Mouse (Mus musculus) liver, embryonic 12.5 days (tissue): ENCODE data around the gene Kbtbd2. TPM values are rescaled to one million over a fixed set of nuclear protein-coding genes. Genes with fewer than 3 reads are reported as not detected.

Source experiments
- ATAC-seq: fragments of 200-750 bp; cut with Nextera tagmentation; 2 replicates; pipeline ENCODE4 v1.8.0; 2017; ENCODE audit warnings: moderate number of reproducible peaks, mild to moderate bottlenecking, moderate library complexity
- H3K27ac ChIP-seq: fragments of 300-500 bp; sonication (generic); 2 replicates; pipeline ENCODE4 v1.5.1; 2016; ENCODE audit warnings: mild to moderate bottlenecking
- H3K27me3 ChIP-seq: fragments of 300-500 bp; sonication (generic); replicated peaks from 2 replicates; pipeline ENCODE4 v1.6.1; 2016; ENCODE audit warnings: mild to moderate bottlenecking, moderate library complexity
- H3K36me3 ChIP-seq: fragments of 300-500 bp; sonication (generic); 2 replicates; pipeline ENCODE4 v1.6.1; 2016; ENCODE audit warnings: mild to moderate bottlenecking, moderate library complexity
- H3K4me1 ChIP-seq: fragments of 300-500 bp; sonication (generic); 2 replicates; pipeline ENCODE4 v1.6.1; 2016
- H3K4me2 ChIP-seq: fragments of 300-500 bp; sonication (generic); 2 replicates; pipeline ENCODE4 v1.6.1; 2016; ENCODE audit warnings: mild to moderate bottlenecking, moderate library complexity
- H3K4me3 ChIP-seq: fragments of 300-500 bp; sonication (generic); 2 replicates; pipeline ENCODE4 v1.5.1; 2016; ENCODE audit warnings: mild to moderate bottlenecking, moderate library complexity
- H3K9ac ChIP-seq: fragments of 300-500 bp; sonication (generic); 2 replicates; pipeline ENCODE4 v1.6.1; 2016; ENCODE audit warnings: mild to moderate bottlenecking, moderate library complexity
- H3K9me3 ChIP-seq: fragments of 300-500 bp; sonication (generic); replicated peaks from 2 replicates; pipeline ENCODE4 v1.6.1; 2016; ENCODE audit warnings: mild to moderate bottlenecking, moderate library complexity
- WGBS: fragments of 180-500 bp; shearing (Covaris S2); methylation state at CpG from one replicate; pipeline ENCODE4 v1.1.7; 2016; ENCODE audit not compliant: insufficient replicate concordance; 5-methylcytosine and 5-hydroxymethylcytosine counted together
- polyA plus RNA-seq: library from polyadenylated mRNA; unstranded; fragments of >200 nt; fragmentation: Nextera tagmentation; extraction: Ambion mirVana; gene quantifications from 2 replicates; pipeline ENCODE4 v1.2.1, GENCODE M21; 2016

The Kbtbd2 gene
- 23.9 and 25.3 TPM in 2 replicates for polyA plus RNA-seq

- Histone ChIP-seq H3K27me3 (no peaks in the 10 kb centered on the region), H3K27ac (peak within 1 kb of the TSS; percentile 100), H3K4me1 (peaks cover 37% of the 10 kb centered on the region), H3K9me3 (no peaks in the 10 kb centered on the region), H3K4me3 (peak within 1 kb of the TSS; percentile 92), H3K4me2 (peak within 1 kb of the TSS; percentile 80), H3K9ac (peak within 1 kb of the TSS; percentile 97), H3K36me3 (0 out of 2 replicates have a peak, but pooled peaks cover 5% of the 10 kb centered on the region)
- under 1% methylated on average over 94 of the region's 98 CpGs for WGBS
- ATAC-seq: peak; percentile 93
Observed at GRCm38 (mm10) chr6:56797311-56798151, at the start of gene Kbtbd2. TSS of gene Kbtbd2 (minus strand) at chr6:56797813.

DNA sequence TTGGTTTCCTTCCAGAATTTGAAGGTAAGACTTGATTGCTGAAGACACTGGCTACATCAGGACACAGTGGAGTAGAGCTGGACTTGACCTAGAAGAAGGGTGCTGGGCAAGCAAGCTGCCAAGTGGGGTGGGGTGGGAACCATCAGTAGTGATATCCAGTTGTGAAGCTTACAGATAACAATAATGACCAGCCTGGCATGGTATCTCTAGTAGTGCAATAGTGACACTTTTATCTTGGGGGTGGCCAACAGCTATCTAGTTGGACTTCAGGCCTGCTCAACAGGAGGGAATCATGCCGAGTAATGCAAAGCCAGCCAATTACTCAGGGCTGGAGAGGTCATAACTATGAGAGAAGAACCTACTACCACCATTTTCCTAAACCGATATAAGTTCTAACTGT lies 46.8 kb upstream of the Kbtbd2 start:
- no peak overlapping the region for H3K4me3 ChIP-seq
- WGBS: 53% methylated on average over 2 of the region's 2 CpGs
- 0 out of 2 replicates have a peak overlapping the region, but pooled peaks have one; percentile 31 for H3K27ac ChIP-seq
- H3K36me3 ChIP-seq: no peaks in the 10 kb centered on the region
- peaks cover 34% of the 10 kb centered on the region for H3K4me1 ChIP-seq
- ATAC-seq: peak; percentile 92
- H3K9me3 ChIP-seq: no peaks in the 10 kb centered on the region
- H3K27me3 ChIP-seq: no peaks in the 10 kb centered on the region
- H3K9ac ChIP-seq: 0 out of 2 replicates have a peak overlapping the region, but pooled peaks have one; percentile 12
- H3K4me2 ChIP-seq: peak overlapping the region; percentile 19

GRCm38 (mm10) chr6:56843229-56843628 lies 45.6 kb upstream of the Kbtbd2 start:
- H3K4me3 ChIP-seq: no peak overlapping the region
- no peak overlapping the region for H3K4me2 ChIP-seq
- no peaks in the 10 kb centered on the region for H3K9me3 ChIP-seq
- H3K9ac ChIP-seq: no peak overlapping the region
- H3K27me3 ChIP-seq: no peaks in the 10 kb centered on the region
- ATAC-seq: no peak
- WGBS: 88% methylated on average over 3 of the region's 3 CpGs
- H3K4me1 ChIP-seq: peaks cover 42% of the 10 kb centered on the region
- no peak overlapping the region for H3K27ac ChIP-seq
- H3K36me3 ChIP-seq: no peaks in the 10 kb centered on the region

GRCm38 (mm10) chr6:56837621-56838020 lies 40.0 kb upstream of the Kbtbd2 start:
- no peaks in the 10 kb centered on the region for H3K27me3 ChIP-seq
- no peak overlapping the region for H3K27ac ChIP-seq
- no peak overlapping the region for H3K4me2 ChIP-seq
- no peak overlapping the region for H3K9ac ChIP-seq
- peaks cover 25% of the 10 kb centered on the region for H3K4me1 ChIP-seq
- ATAC-seq: no peak
- H3K36me3 ChIP-seq: peaks cover 14% of the 10 kb centered on the region; the same call in 1 of the 2 replicates
- WGBS: 80% methylated on average over 3 of the region's 3 CpGs
- no peak overlapping the region for H3K4me3 ChIP-seq
- H3K9me3 ChIP-seq: no peaks in the 10 kb centered on the region

DNA sequence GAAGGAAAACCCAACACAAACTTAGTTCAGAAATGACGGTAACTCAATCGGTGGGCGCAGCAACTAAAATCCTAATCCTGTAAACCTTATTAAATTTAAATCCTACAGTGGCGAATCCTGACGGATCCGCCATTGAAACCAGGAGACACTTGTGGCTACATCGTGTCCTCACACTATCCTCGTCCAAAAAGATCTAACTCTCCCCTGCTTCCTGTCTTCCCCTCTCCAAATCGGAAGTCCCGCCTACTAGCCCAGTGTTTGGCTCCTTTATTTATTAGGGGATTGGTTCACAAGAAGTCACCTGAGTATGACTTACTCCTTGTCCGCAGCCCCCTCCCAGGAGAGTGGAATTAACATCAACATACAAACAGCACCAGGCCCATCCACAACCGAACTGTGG lies 39.6 kb upstream of the Kbtbd2 start:
- no peak overlapping the region for H3K9ac ChIP-seq
- H3K9me3 ChIP-seq: no peaks in the 10 kb centered on the region
- peaks cover 14% of the 10 kb centered on the region; the same call in 1 of the 2 replicates for H3K36me3 ChIP-seq
- H3K4me3 ChIP-seq: no peak overlapping the region
- H3K4me2 ChIP-seq: no peak overlapping the region
- H3K27ac ChIP-seq: no peak overlapping the region
- 85% methylated on average over 12 of the region's 12 CpGs for WGBS
- peaks cover 30% of the 10 kb centered on the region for H3K4me1 ChIP-seq
- no peak for ATAC-seq
- no peaks in the 10 kb centered on the region for H3K27me3 ChIP-seq

DNA sequence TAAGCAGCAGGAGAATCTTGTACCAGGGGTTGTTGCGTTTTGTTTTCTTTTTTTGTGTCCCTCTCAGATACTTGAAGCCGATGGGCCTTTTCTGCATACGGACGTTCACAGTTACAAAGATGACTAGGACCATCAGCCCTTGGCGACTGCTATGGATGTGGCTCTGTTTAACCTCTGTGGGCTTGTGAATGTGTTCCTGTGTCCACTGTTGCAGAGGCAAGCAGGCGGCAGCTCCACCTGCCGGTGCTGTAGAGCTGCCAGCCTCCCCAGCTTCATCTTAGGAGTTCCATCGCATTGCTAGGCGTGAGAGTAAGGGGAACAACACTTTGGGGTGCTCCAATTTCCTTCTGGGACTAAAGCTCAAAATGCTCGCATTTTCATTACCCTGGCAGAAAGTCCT lies 37.9 kb upstream of the Kbtbd2 start:
- no peak overlapping the region for H3K27ac ChIP-seq
- ATAC-seq: no peak
- 76% methylated on average over 10 of the region's 10 CpGs for WGBS
- peaks cover 14% of the 10 kb centered on the region; the same call in 1 of the 2 replicates for H3K36me3 ChIP-seq
- H3K27me3 ChIP-seq: peaks cover 2% of the 10 kb centered on the region; the same call in 1 of the 2 replicates
- no peaks in the 10 kb centered on the region for H3K9me3 ChIP-seq
- no peak overlapping the region for H3K4me3 ChIP-seq
- H3K4me1 ChIP-seq: peaks cover 31% of the 10 kb centered on the region
- H3K9ac ChIP-seq: no peak overlapping the region
- no peak overlapping the region for H3K4me2 ChIP-seq

DNA sequence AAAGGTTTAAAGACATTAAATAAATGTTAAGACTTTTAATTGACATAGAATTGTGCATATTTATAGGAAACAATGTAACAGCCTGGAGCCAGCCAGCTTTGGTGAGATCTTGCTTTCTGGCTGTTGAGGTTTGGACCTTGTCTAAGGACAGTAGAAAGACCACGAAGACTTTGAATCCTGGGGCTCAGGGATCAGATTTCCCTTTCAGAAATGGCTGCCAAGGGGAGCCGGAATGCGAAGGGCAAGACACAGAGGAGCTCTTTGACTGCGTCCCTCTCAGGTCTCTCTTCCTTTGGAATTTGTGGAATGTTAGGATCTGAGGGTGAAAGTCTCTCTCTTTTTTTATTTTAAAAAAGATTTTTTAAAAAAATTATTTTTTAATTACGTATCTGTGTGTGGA lies 37.2 kb upstream of the Kbtbd2 start:
- peaks cover 31% of the 10 kb centered on the region for H3K4me1 ChIP-seq
- H3K9ac ChIP-seq: no peak overlapping the region
- 80% methylated on average over 5 of the region's 5 CpGs for WGBS
- ATAC-seq: no peak
- H3K4me2 ChIP-seq: no peak overlapping the region
- H3K36me3 ChIP-seq: peaks cover 14% of the 10 kb centered on the region; the same call in 1 of the 2 replicates
- no peaks in the 10 kb centered on the region for H3K9me3 ChIP-seq
- H3K27me3 ChIP-seq: peaks cover 2% of the 10 kb centered on the region; the same call in 1 of the 2 replicates
- no peak overlapping the region for H3K4me3 ChIP-seq
- H3K27ac ChIP-seq: no peak overlapping the region

DNA sequence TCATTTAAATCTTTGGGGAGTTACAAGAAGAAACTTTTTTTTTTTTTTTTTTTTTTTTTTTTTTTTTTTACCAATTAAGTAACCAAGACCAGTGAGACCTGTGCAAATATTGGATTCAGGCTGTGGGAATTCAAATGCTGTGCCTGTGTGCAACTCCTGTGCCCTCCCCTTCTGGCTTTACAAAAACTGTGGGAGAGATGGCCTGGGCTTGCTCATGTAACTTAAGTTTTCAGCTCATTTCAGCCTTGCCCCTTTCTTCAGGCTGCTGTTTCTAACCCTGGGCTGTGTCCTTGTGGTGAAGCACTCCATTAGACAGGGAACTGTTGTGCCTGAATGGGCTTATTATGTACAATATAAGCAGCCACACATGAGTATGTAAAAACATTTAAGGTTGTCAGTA lies 35.2 kb upstream of the Kbtbd2 start:
- H3K4me1 ChIP-seq: peaks cover 22% of the 10 kb centered on the region
- peak overlapping the region; percentile 77; the same call in 1 of the 2 replicates for H3K9ac ChIP-seq

DNA sequence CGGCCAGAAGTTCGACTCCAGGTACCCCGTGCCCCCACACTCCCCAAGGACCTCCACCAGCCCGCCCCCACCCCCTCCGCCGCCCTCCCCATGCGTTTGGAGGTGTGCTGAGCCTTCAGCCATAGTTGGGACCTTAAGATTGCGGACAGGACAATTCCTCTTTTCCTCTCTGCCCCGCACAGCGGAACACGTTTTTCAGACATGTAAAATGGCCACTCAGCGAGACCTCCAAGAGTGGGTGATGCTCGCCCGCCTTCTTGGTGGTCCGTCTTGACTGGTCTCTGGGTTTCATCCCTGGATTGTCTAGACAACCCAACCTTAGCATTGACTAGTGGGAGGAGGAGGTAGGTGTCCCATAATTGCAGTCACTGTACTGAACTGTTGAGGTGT lies 34.8 kb upstream of the Kbtbd2 start:
- Histone ChIP-seq H3K4me1 (peaks cover 22% of the 10 kb centered on the region), H3K36me3 (peaks cover 14% of the 10 kb centered on the region; the same call in 1 of the 2 replicates), H3K27me3 (peaks cover 2% of the 10 kb centered on the region; the same call in 1 of the 2 replicates), H3K27ac (peak overlapping the region; percentile 65; the same call in 1 of the 2 replicates), H3K9me3 (no peaks in the 10 kb centered on the region), H3K4me3 (peak overlapping the region; percentile 69), H3K9ac (peak overlapping the region; percentile 77), H3K4me2 (peak overlapping the region; percentile 95)
- under 1% methylated on average over 14 of the region's 15 CpGs for WGBS
- peak; percentile 20; the same call in 1 of the 2 replicates for ATAC-seq

More for the DNA sequence above, 35.2 kb upstream of the Kbtbd2 start:
- Histone ChIP-seq H3K27me3 (peaks cover 2% of the 10 kb centered on the region; the same call in 1 of the 2 replicates), H3K4me2 (peak overlapping the region; percentile 95), H3K27ac (no peak overlapping the region), H3K9me3 (no peaks in the 10 kb centered on the region), H3K4me3 (peak overlapping the region; percentile 69), H3K36me3 (peaks cover 14% of the 10 kb centered on the region; the same call in 1 of the 2 replicates)
- ATAC-seq: no peak

GRCm38 (mm10) chr6:56831697-56832406 lies 34.2 kb upstream of the Kbtbd2 start, which contains the start of gene Fkbp9:
TSS of gene Fkbp9 (plus strand) at chr6:56832059.
- peak within 1 kb of the TSS; percentile 69 for H3K4me3 ChIP-seq
- peak within 1 kb of the TSS; percentile 65 for H3K27ac ChIP-seq
- H3K4me2 ChIP-seq: peak within 1 kb of the TSS; percentile 95
- H3K27me3 ChIP-seq: peaks cover 2% of the 10 kb centered on the region; the same call in 1 of the 2 replicates
- WGBS: 1% methylated on average over 42 of the region's 58 CpGs
- H3K36me3 ChIP-seq: peaks cover 14% of the 10 kb centered on the region; the same call in 1 of the 2 replicates
- peak; percentile 88 for ATAC-seq
- H3K4me1 ChIP-seq: peaks cover 22% of the 10 kb centered on the region
- no peaks in the 10 kb centered on the region for H3K9me3 ChIP-seq
- peak within 1 kb of the TSS; percentile 77 for H3K9ac ChIP-seq

GRCm38 (mm10) chr6:56825657-56826056 lies 28.0 kb upstream of the Kbtbd2 start:
- Histone ChIP-seq H3K9me3 (no peaks in the 10 kb centered on the region), H3K4me2 (no peak overlapping the region), H3K4me1 (peaks cover 22% of the 10 kb centered on the region), H3K9ac (no peak overlapping the region), H3K27ac (no peak overlapping the region), H3K36me3 (no peaks in the 10 kb centered on the region), H3K4me3 (no peak overlapping the region), H3K27me3 (no peaks in the 10 kb centered on the region; the same call in 1 of the 2 replicates)
- 36% methylated on average over 3 of the region's 3 CpGs for WGBS
- ATAC-seq: no peak
